Mouse (Mus musculus): Measurements from ENCODE around the gene Galnt3. TPM values are rescaled to one million over a fixed set of nuclear protein-coding genes. Genes with fewer than 3 reads are reported as not detected.
A peak's percentile ranks its signal among the peaks of the same experiment; 100 is the strongest.

The Galnt3 gene
- total RNA-seq (2021), result 1 to 10 TPM; 4.8 to 6.0 TPM
- long read RNA-seq, partial matches to known transcripts, result 1 of 5 reads
- long read RNA-seq, other reads (novel, unspliced or antisense), result 1 of 5 reads

- peak in 1 of 2 experiments; percentile 34 for DNase-seq (ENCODE audit: low spot score in 2 of 2)
These were observed at the start of gene Galnt3 for GRCm38 (mm10) chr2:66124591-66125271. Gene Galnt3 (minus strand): TSS chr2:66124994.

- DNase-seq (ENCODE audit: low spot score in 2 of 2), result peak; percentile 71 to 91
These were observed 48.3 kb upstream of the Galnt3 start for GRCm38 (mm10) chr2:66173134-66173533.

- no peak for DNase-seq (ENCODE audit: low spot score in 2 of 2)
These were observed 46.8 kb upstream of the Galnt3 start for GRCm38 (mm10) chr2:66171643-66172042.

- DNase-seq (ENCODE audit: low spot score in 2 of 2), result no peak
These were observed 45.9 kb upstream of the Galnt3 start for GRCm38 (mm10) chr2:66170721-66171120.

- no peak for DNase-seq (ENCODE audit: low spot score in 2 of 2)
These were observed 40.2 kb upstream of the Galnt3 start for GRCm38 (mm10) chr2:66165025-66165424.

GRCm38 (mm10) chr2:66158140-66158915 lies 33.5 kb upstream of the Galnt3 start:
- no peak for DNase-seq (ENCODE audit: low spot score in 2 of 2)

GRCm38 (mm10) chr2:66151436-66151835 lies 26.6 kb upstream of the Galnt3 start:
- no peak for DNase-seq (ENCODE audit: low spot score in 2 of 2)

- no peak for DNase-seq (ENCODE audit: low spot score in 2 of 2)
These were observed 25.7 kb upstream of the Galnt3 start for GRCm38 (mm10) chr2:66150531-66150930.

GRCm38 (mm10) chr2:66148654-66149230 lies 23.9 kb upstream of the Galnt3 start:
- DNase-seq (ENCODE audit: low spot score in 2 of 2), result no peak

- DNase-seq (ENCODE audit: low spot score in 2 of 2), result peak in 1 of 2 experiments; percentile 56
These were observed 21.7 kb upstream of the Galnt3 start for GRCm38 (mm10) chr2:66146473-66146872.

GRCm38 (mm10) chr2:66144770-66145169 lies 20.0 kb upstream of the Galnt3 start:
- no peak for DNase-seq (ENCODE audit: low spot score in 2 of 2)

- DNase-seq (ENCODE audit: low spot score in 2 of 2), result no peak
These were observed 18.5 kb upstream of the Galnt3 start for GRCm38 (mm10) chr2:66143284-66143683.

GRCm38 (mm10) chr2:66142711-66143110 lies 17.9 kb upstream of the Galnt3 start:
- no peak for DNase-seq (ENCODE audit: low spot score in 2 of 2)

GRCm38 (mm10) chr2:66142268-66142667 lies 17.5 kb upstream of the Galnt3 start:
- no peak for DNase-seq (ENCODE audit: low spot score in 2 of 2)

- DNase-seq (ENCODE audit: low spot score in 2 of 2), result peak in 1 of 2 experiments; percentile 37
These were observed 15.5 kb upstream of the Galnt3 start for GRCm38 (mm10) chr2:66140246-66140645.

- no peak for DNase-seq (ENCODE audit: low spot score in 2 of 2)
These were observed 7.2 kb upstream of the Galnt3 start for GRCm38 (mm10) chr2:66131862-66132544.

- no peak for DNase-seq (ENCODE audit: low spot score in 2 of 2)
These were observed 4.1 kb upstream of the Galnt3 start for GRCm38 (mm10) chr2:66128941-66129340.

- DNase-seq (ENCODE audit: low spot score in 2 of 2), result no peak
These were observed 2.7 kb upstream of the Galnt3 start for GRCm38 (mm10) chr2:66127541-66127940.

GRCm38 (mm10) chr2:66126936-66127335 lies 2.1 kb upstream of the Galnt3 start:
- no peak for DNase-seq (ENCODE audit: low spot score in 2 of 2)

GRCm38 (mm10) chr2:66123756-66124589 lies 821 bp downstream of the Galnt3 start:
- peak in 1 of 2 experiments; percentile 15 for DNase-seq (ENCODE audit: low spot score in 2 of 2)
